Mouse (Mus musculus) lung, postnatal 0 days (tissue): ENCODE measurements around the gene Spock1. TPM values are rescaled to one million over a fixed set of nuclear protein-coding genes. Genes with fewer than 3 reads are reported as not detected.
A peak's percentile ranks its signal among the peaks of the same experiment; 100 is the strongest.

ENCODE experiments used
- ATAC-seq: fragments of 200-750 bp; cut with Nextera tagmentation; 2 replicates; pipeline ENCODE4 v1.8.0; 2017; ENCODE audit warnings: moderate library complexity
- DNase-seq: peaks from one replicate; pipeline ENCODE4 v3.0.0-alpha.2; 2016; ENCODE audit warnings: low spot score
- H3K27ac ChIP-seq: fragments of 300-500 bp; sonication (generic); 2 replicates; pipeline ENCODE4 v1.5.1; 2014; ENCODE audit warnings: antibody characterized with exemption, mild to moderate bottlenecking, low read length, mixed read lengths
- H3K27me3 ChIP-seq: fragments of 300-500 bp; sonication (generic); replicated peaks from 2 replicates; pipeline ENCODE4 v1.6.1; 2014; ENCODE audit warnings: low read length, mixed read lengths; ENCODE audit not compliant: insufficient read depth
- H3K36me3 ChIP-seq: fragments of 300-500 bp; sonication (generic); 2 replicates; pipeline ENCODE4 v1.6.1; 2014; ENCODE audit warnings: low read length, mixed read lengths; ENCODE audit not compliant: insufficient read depth
- H3K4me1 ChIP-seq: fragments of 300-500 bp; sonication (generic); 2 replicates; pipeline ENCODE4 v1.6.1; 2014; ENCODE audit warnings: antibody characterized with exemption, low read depth, low read length, mixed read lengths; ENCODE audit not compliant: insufficient read depth
- H3K4me2 ChIP-seq: fragments of 300-500 bp; sonication (generic); replicated peaks from 2 replicates; pipeline ENCODE4 v1.6.1; 2014; ENCODE audit warnings: low read depth, mild to moderate bottlenecking, low read length, moderate library complexity, mixed read lengths
- H3K4me3 ChIP-seq: fragments of 300-500 bp; sonication (generic); 2 replicates; pipeline ENCODE4 v1.5.1; 2014; ENCODE audit warnings: low read depth, low read length
- H3K9ac ChIP-seq: fragments of 300-500 bp; sonication (generic); replicated peaks from 2 replicates; pipeline ENCODE4 v1.6.1; 2014; ENCODE audit warnings: low read depth, mild to moderate bottlenecking
- H3K9me3 ChIP-seq: fragments of 300-500 bp; sonication (generic); 2 replicates; pipeline ENCODE4 v1.6.1; 2016; ENCODE audit warnings: low read length, mixed read lengths
- CTCF ChIP-seq: IDR thresholded peaks from 2 replicates; pipeline ENCODE4 v1.5.1; 2016; ENCODE audit warnings: antibody characterized with exemption, mild to moderate bottlenecking
- EP300 ChIP-seq: IDR thresholded peaks from 2 replicates; pipeline ENCODE4 v1.6.1; 2016; ENCODE audit warnings: antibody characterized with exemption, mild to moderate bottlenecking, control low read depth
- WGBS: fragments of 180-500 bp; shearing (Covaris S2); extraction: QIAGEN DNeasy Blood & Tissue Kit; methylation state at CpG from one replicate; pipeline ENCODE4 v1.1.7; 2014; 5-methylcytosine and 5-hydroxymethylcytosine counted together
- polyA plus RNA-seq: library from polyadenylated mRNA; unstranded; fragments of >200 nt; fragmentation: Nextera tagmentation; extraction: Ambion mirVana; gene quantifications from 2 replicates; pipeline ENCODE4 v1.2.1, GENCODE M21; 2015

Gene Spock1
- polyA plus RNA-seq, 1 experiment from 2014 or later: 0.45 TPM

DNA sequence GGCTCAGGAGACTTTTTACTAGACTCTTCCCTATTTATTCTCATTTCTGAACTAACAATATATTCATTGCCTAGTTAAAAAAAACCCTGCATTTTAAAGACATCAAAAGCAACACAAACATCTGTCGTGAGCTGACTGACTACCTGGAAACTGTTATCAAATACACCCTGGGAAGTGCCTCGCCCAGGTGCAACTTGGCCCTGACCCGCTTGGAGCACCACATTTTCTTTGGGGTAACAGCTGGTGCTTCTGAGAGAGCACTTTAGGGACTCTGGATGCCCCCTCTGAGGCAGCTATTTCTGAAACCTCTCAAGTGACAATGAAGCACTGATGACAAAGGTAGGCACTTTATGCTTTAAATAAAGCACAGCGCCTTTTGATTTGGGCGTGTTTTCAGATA, 236.8 kb downstream of the Spock1 start:
- WGBS: 59% methylated on average over 5 of the region's 5 CpGs
- Histone ChIP-seq H3K36me3 (no peaks in the 10 kb centered on the region), H3K9ac (no peak overlapping the region), H3K4me2 (no peak overlapping the region), H3K27ac (no peak overlapping the region), H3K9me3 (no peaks in the 10 kb centered on the region), H3K4me3 (no peak overlapping the region), H3K4me1 (no peaks in the 10 kb centered on the region), H3K27me3 (no peaks in the 10 kb centered on the region)
- DNase-seq (no peak), ATAC-seq (no peak)
- TF ChIP-seq EP300: no peak
- TF ChIP-seq CTCF: no peak

DNA sequence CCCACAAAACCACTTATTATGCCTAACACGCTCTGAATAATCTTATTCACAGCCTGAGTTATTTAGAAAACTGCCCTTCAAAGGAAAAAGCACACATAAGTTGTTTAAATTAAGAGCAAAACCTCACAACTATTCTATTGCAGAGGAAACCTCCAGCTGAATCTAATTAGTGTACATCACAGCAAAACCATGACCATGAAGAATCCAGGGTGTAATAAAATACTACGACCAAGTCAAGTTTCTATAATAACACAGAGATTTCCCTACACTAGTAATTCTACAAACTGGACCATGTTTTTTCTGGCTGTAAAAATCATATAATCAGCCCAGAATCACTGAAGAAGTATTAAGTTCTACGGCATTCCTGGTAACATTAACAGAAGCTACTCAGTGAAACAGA, 240.5 kb downstream of the Spock1 start:
- H3K9ac ChIP-seq: no peak overlapping the region
- 72% methylated on average over 3 of the region's 3 CpGs for WGBS
- no peak overlapping the region for H3K27ac ChIP-seq
- H3K4me3 ChIP-seq: no peak overlapping the region
- H3K4me1 ChIP-seq: no peaks in the 10 kb centered on the region
- H3K27me3 ChIP-seq: no peaks in the 10 kb centered on the region
- ATAC-seq (no peak), DNase-seq (no peak)
- no peak overlapping the region for H3K4me2 ChIP-seq
- TF ChIP-seq CTCF: no peak
- TF ChIP-seq EP300: no peak
- no peaks in the 10 kb centered on the region for H3K36me3 ChIP-seq
- no peaks in the 10 kb centered on the region for H3K9me3 ChIP-seq

DNA sequence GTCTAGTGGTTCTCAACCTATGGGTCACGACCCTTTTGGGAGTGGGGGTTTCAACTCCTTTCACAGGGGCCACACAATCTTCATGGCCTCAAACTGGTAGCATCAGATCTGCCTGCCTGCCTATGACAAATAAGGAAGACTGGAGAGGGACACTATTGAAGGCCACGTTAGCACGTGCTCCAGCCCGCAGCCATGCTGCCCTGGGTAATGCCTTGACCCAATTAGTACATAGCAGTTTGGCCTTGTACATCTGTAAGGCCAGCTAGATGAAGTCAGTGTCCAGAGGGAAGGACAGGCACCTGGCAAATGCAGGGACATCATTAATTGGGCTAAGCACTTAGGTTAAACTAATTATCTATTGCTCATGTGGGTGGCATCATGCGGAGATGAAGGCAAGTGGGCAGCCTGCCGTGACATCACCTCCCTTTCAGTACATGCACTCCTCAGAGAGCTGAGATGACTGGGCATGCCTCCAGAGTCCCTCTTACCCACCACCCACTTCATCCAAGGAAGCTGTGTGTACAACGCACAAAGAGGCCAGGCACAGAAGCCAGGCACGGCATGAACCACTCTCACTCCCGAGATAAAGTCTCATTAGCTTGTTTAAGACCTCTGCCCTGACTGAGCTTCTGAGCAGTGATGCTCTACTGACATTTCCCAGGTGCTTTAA, 241.8 kb downstream of the Spock1 start:
- Histone ChIP-seq H3K4me2 (no peak overlapping the region), H3K9ac (no peak overlapping the region), H3K27ac (no peak overlapping the region), H3K4me3 (no peak overlapping the region), H3K9me3 (no peaks in the 10 kb centered on the region), H3K4me1 (no peaks in the 10 kb centered on the region), H3K27me3 (no peaks in the 10 kb centered on the region), H3K36me3 (no peaks in the 10 kb centered on the region)
- TF ChIP-seq CTCF: no peak
- TF ChIP-seq EP300: no peak
- DNase-seq (peak; percentile 5), ATAC-seq (no peak)
- WGBS: 49% methylated on average over 9 of the region's 9 CpGs

DNA sequence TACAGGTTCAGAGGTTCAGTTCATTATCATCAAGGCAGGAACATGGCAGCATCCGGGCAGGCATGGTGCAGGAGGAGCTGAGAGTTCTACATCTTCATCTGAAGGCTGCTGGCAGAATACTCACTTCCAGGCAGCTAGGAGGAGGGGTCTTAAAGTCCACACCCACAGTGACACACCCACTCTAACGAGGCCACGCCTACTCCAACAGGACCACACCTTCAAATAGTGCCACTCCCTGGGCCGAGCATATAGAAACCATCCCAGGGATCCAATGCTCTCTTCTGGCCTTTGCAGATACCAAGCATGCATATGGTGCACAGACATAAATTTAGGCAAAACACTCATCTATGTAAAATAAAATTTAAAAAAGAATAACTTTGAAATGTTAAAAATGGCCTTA, 245.6 kb downstream of the Spock1 start:
- Histone ChIP-seq H3K27me3 (no peaks in the 10 kb centered on the region), H3K9me3 (no peaks in the 10 kb centered on the region), H3K4me2 (no peak overlapping the region), H3K36me3 (no peaks in the 10 kb centered on the region), H3K9ac (no peak overlapping the region), H3K4me3 (no peak overlapping the region), H3K27ac (no peak overlapping the region), H3K4me1 (no peaks in the 10 kb centered on the region)
- 66% methylated on average over 4 of the region's 4 CpGs for WGBS
- TF ChIP-seq CTCF (no peak), EP300 (no peak)
- no peak for ATAC-seq
- DNase-seq: no peak

DNA sequence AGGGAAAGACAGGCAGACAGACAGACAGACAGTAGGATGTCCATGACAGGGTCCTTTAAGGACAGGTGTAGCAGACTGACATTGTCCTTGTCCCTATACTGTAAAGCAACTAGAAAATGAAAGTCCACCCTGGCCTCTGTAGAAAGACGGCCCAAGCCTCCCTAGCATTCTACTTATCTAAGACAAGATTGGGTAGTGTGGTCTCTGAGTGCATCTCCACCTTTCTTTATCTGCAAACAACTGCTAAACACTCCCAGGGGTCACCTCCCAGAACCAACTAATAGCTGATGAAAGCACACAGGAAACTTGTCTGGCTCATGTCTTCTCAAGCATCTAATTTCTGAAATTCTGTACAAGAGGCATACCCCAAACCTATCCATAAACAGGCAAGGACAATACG, 247.6 kb downstream of the Spock1 start:
- 75% methylated on average over 2 of the region's 2 CpGs for WGBS
- H3K27ac ChIP-seq: no peak overlapping the region
- no peaks in the 10 kb centered on the region for H3K9me3 ChIP-seq
- TF ChIP-seq EP300 (no peak), CTCF (no peak)
- DNase-seq: no peak
- H3K4me1 ChIP-seq: no peaks in the 10 kb centered on the region
- no peak for ATAC-seq
- H3K4me2 ChIP-seq: no peak overlapping the region
- no peak overlapping the region for H3K9ac ChIP-seq
- H3K36me3 ChIP-seq: no peaks in the 10 kb centered on the region
- H3K4me3 ChIP-seq: no peak overlapping the region
- H3K27me3 ChIP-seq: no peaks in the 10 kb centered on the region

DNA sequence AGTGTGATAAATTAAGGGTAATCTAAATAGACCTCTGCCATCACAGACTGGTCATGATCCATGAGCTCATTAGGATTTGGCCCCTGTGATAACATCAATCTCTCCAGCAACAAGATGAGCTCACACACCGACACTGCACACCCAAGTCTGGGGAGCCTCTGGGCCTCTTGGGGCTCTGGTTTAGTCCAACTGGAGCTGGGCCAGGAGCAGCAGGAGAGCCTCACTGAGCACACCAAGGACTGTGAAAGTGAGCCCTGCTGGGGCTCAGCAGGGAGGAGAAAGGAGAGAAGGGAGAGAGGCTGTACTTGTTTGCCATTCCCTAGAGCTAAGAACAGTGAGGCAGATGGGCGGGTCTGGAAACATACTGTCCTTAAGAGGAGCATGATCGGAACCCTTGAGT, 248.3 kb downstream of the Spock1 start:
- Histone ChIP-seq H3K4me3 (no peak overlapping the region), H3K9me3 (no peaks in the 10 kb centered on the region), H3K27ac (no peak overlapping the region), H3K36me3 (no peaks in the 10 kb centered on the region), H3K9ac (no peak overlapping the region), H3K4me1 (no peaks in the 10 kb centered on the region), H3K27me3 (no peaks in the 10 kb centered on the region), H3K4me2 (no peak overlapping the region)
- WGBS: 65% methylated on average over 3 of the region's 3 CpGs
- DNase-seq (no peak), ATAC-seq (no peak)
- no peak for TF ChIP-seq EP300
- TF ChIP-seq CTCF: no peak

DNA sequence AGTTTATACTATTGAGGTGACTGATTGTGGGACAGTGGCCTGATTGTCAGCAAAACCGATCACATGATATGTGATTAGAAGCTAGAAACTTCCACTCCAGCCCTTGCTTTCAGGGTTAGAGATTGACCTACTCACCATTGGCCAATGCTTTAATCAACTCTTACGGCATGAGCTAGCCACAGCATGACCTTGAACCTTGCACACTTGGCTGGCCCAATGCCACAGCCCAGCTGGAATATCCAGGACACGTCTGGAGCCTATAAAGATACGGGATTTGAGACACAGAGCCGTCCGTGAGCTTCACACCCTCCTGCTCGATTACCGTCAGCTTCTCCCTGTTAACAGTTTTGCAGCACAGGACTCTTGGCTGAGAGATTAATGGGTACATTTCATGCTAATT, 251.5 kb downstream of the Spock1 start:
- WGBS: 61% methylated on average over 8 of the region's 8 CpGs
- Histone ChIP-seq H3K4me2 (no peak overlapping the region), H3K27me3 (no peaks in the 10 kb centered on the region), H3K4me1 (no peaks in the 10 kb centered on the region), H3K9ac (no peak overlapping the region), H3K36me3 (no peaks in the 10 kb centered on the region), H3K9me3 (no peaks in the 10 kb centered on the region), H3K27ac (no peak overlapping the region), H3K4me3 (no peak overlapping the region)
- TF ChIP-seq CTCF (no peak), EP300 (no peak)
- DNase-seq (no peak), ATAC-seq (no peak)
